Mouse (Mus musculus) limb, embryonic 12.5 days (tissue): ENCODE data around the gene Psg16. TPM values are rescaled to one million over a fixed set of nuclear protein-coding genes. Genes with fewer than 3 reads are reported as not detected.

ENCODE experiments used
- ATAC-seq: fragments of 200-750 bp; cut with Nextera tagmentation; 2 replicates; pipeline ENCODE4 v1.8.0; 2017; ENCODE audit warnings: low read depth, moderate TSS enrichment; ENCODE audit not compliant: insufficient number of reproducible peaks, insufficient read depth, low FRiP score, low TSS enrichment
- H3K27ac ChIP-seq: fragments of 300-500 bp; sonication (generic); 2 replicates; pipeline ENCODE4 v1.5.1; 2016; ENCODE audit warnings: mild to moderate bottlenecking, moderate library complexity
- H3K27me3 ChIP-seq: fragments of 300-500 bp; sonication (generic); 2 replicates; pipeline ENCODE4 v1.6.1; 2016; ENCODE audit warnings: mild to moderate bottlenecking, moderate library complexity
- H3K36me3 ChIP-seq: fragments of 300-500 bp; sonication (generic); 2 replicates; pipeline ENCODE4 v1.6.1; 2016; ENCODE audit warnings: mild to moderate bottlenecking, moderate library complexity
- H3K4me1 ChIP-seq: fragments of 300-500 bp; sonication (generic); replicated peaks from 2 replicates; pipeline ENCODE4 v1.6.1; 2016
- H3K4me2 ChIP-seq: fragments of 300-500 bp; sonication (generic); 2 replicates; pipeline ENCODE4 v1.6.1; 2016; ENCODE audit warnings: mild to moderate bottlenecking, moderate library complexity
- H3K4me3 ChIP-seq: fragments of 300-500 bp; sonication (generic); replicated peaks from 2 replicates; pipeline ENCODE4 v1.5.1; 2016; ENCODE audit warnings: mild to moderate bottlenecking
- H3K9ac ChIP-seq: fragments of 300-500 bp; sonication (generic); replicated peaks from 2 replicates; pipeline ENCODE4 v1.6.1; 2016; ENCODE audit warnings: mild to moderate bottlenecking, moderate library complexity
- H3K9me3 ChIP-seq: fragments of 300-500 bp; sonication (generic); 2 replicates; pipeline ENCODE4 v1.6.1; 2016; ENCODE audit warnings: mild to moderate bottlenecking, moderate library complexity
- WGBS: fragments of 180-500 bp; shearing (Covaris S2); methylation state at CpG from one replicate; pipeline ENCODE4 v1.1.7; 2016; 5-methylcytosine and 5-hydroxymethylcytosine counted together
- polyA plus RNA-seq: library from polyadenylated mRNA; unstranded; fragments of >200 nt; fragmentation: Nextera tagmentation; extraction: Ambion mirVana; gene quantifications from 2 replicates; pipeline ENCODE4 v1.2.1, GENCODE M21; 2016

Gene Psg16
- polyA plus RNA-seq, 1 experiment from 2014 or later: 0.14 TPM

DNA sequence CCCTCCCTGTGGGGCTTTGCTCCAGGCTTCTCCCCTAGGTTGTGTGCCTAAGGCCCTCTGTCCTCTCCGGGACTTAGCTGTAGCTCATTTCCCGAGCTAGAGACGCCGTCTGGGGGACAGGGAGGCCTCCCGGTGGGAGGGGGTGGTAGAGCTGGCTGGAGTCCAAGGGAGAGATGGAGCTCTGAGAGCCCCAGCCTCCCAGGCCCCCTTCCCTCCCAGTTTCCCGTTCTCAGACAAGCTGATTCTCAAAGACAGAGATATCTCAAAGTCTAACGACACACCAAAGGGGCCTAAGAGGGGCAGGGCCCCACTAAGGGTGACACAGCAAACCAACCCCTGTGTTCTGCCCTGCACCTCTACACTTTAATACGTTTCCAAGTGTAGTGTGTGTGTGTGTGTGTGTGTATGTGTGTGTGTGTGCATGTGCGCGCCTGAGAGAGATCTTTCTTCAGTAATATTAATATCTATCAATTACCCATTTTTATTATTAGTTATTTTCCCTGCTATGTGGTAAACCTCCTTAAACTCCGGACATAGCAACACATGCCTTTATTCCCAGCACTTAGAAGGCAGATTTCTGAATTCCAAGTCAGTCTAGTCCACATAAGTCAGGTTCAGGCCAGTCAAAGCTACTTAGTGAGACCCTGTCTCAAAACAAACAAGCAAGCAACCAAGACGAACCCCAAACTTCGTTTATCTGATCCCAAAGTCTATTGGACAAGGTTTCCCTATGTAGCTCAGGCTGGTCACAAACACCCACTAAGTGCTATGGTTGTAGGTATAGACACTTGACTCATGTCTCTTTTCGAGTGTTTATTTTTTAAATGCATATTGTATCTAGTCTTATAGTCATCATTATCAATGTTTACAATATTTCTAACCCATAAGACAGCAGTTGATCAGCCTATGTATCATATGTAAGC, 17.0 kb upstream of the Psg16 start:
- Histone ChIP-seq H3K36me3 (peaks cover 21% of the 10 kb centered on the region), H3K4me2 (peak overlapping the region; percentile 87), H3K27me3 (no peaks in the 10 kb centered on the region), H3K9me3 (no peaks in the 10 kb centered on the region), H3K4me3 (peak overlapping the region; percentile 49), H3K9ac (peak overlapping the region; percentile 54), H3K4me1 (peaks cover 62% of the 10 kb centered on the region), H3K27ac (peak overlapping the region; percentile 91)
- WGBS: 33% methylated on average over 14 of the region's 14 CpGs
- ATAC-seq: no peak

DNA sequence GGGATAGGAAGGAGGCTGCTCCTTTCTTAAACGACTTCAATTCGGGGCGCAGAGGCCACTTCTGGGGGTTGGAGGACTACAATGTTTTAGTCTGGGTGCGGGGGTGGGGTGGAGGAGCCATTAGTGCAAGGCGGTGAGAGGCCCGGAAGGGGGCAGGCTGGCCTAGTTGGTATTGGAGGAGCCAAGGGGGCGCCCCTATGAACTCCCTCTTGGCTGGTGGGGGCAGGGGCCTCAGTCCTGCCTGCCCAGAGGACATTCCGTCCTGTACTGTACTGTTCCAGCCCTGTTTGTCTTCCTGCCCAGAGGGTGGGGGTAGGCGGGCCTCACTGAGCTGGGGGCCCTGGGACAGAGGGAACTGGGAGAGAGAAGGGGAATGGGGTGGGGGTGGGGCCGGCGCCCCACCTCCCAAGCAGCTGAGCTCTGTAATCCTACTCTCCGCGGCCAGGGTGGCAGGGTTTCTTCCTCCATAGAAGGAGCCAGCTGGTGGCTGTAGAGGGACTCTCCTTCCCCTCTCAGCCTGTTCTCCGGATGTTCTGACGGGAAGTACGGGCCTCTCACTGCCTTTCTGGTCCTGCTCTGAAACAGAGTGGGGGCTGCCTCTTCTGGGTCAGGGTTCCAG, 15.7 kb upstream of the Psg16 start:
- peak; percentile 78 for ATAC-seq
- peak overlapping the region; percentile 93 for H3K27ac ChIP-seq
- H3K9me3 ChIP-seq: no peaks in the 10 kb centered on the region
- H3K4me3 ChIP-seq: peak overlapping the region; percentile 16
- H3K9ac ChIP-seq: peak overlapping the region; percentile 44; the same call in 1 of the 2 replicates
- H3K27me3 ChIP-seq: no peaks in the 10 kb centered on the region
- H3K36me3 ChIP-seq: peaks cover 15% of the 10 kb centered on the region
- WGBS: 2% methylated on average over 16 of the region's 16 CpGs
- H3K4me1 ChIP-seq: peaks cover 69% of the 10 kb centered on the region
- peak overlapping the region; percentile 47 for H3K4me2 ChIP-seq

DNA sequence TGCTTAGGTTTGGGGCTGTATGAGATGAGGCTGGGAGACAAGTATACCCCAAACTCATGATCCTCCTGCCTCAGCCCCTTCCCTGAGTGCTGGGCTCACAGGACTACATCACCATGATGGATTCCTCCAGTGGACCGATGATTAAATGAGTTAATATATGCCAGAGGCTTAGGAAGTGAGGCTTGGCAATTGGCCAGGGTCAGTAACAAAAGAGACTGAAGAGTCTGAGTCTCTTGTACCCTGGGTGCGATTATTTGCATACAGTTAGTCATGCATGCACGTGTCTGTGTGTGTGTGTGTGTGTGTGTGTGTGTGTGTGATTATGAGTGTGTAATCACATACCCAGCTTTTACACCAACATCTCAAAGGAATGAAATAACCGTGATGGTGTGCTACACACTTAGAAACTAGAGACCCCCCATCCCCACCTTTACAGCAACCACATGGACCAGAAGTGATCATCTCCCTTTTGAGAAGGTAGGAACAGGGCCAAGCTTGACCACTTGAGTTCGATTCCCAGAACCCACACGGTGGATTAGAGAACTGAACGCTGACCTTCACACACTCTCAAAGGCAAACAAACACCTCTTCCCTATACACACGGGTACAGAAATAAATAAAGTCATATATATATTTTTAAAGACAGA, 14.9 kb upstream of the Psg16 start:
- no peak overlapping the region for H3K9ac ChIP-seq
- peaks cover 69% of the 10 kb centered on the region for H3K4me1 ChIP-seq
- 63% methylated on average over 8 of the region's 8 CpGs for WGBS
- no peak for ATAC-seq
- H3K27me3 ChIP-seq: no peaks in the 10 kb centered on the region
- peaks cover 8% of the 10 kb centered on the region for H3K36me3 ChIP-seq
- H3K27ac ChIP-seq: peak overlapping the region; percentile 93
- peak overlapping the region; percentile 16; the same call in 1 of the 2 replicates for H3K4me3 ChIP-seq
- no peaks in the 10 kb centered on the region for H3K9me3 ChIP-seq
- peak overlapping the region; percentile 78 for H3K4me2 ChIP-seq

DNA sequence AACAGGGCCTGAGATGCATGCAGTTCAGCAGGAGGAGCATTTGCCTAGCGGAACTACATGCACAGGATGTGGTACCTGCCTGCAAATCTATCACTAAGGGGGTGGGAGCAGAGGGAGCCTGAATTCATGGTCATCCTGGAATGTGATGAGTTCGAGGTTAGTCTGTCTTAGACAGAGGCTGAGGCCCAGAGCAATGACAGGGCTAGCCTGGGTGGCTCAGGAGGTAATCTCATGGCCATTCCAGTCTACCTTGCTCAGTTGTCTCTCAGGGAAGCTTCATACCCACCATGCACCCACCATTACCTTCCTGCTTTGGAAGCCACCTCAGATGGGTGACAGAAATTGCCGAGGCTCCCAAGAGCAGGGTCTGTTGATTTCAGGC, 14.4 kb upstream of the Psg16 start:
- H3K4me1 ChIP-seq: peaks cover 69% of the 10 kb centered on the region
- H3K4me2 ChIP-seq: peak overlapping the region; percentile 78
- peak overlapping the region; percentile 17; the same call in 1 of the 2 replicates for H3K4me3 ChIP-seq

DNA sequence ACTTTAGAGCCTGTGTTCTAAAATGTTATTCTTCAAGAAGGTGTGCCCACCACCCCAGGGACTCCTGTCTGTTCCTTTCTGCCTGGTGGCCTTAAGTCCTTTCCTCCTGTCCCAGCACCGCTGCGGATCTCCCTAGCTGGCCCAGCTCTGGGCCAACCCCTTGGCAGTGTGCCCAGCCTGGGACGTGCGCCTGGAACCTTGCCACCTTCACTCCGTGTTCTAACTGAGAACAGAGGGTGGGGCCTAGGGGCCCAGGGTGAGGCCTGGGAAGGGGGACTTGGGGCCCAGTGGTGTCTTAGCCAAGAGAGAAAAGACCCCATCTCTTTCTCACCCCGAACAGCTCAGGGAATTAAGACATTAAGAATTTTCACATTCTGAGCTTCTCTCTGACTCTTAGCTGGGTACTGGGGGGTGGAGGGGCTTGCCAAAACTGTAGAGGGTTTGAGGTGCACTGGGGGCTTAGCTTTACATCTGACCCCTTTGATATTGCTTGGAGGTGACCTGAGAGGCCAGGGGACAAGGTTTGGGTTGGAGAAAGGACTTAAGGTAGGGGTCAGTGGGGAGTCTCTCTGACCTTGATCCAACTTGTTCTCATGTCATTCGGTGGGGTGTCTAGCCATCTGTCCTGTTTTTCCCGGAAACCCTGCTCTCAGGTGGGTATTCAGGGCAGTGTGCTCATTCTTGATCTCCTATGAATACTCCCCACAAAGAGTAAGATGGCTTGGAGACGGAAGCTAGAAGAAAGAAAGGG, 13.6 kb upstream of the Psg16 start:
- WGBS: 48% methylated on average over 9 of the region's 9 CpGs
- peaks cover 69% of the 10 kb centered on the region for H3K4me1 ChIP-seq
- no peak overlapping the region; the same call in 1 of the 2 replicates for H3K9ac ChIP-seq
- H3K27ac ChIP-seq: peak overlapping the region; percentile 93
- H3K9me3 ChIP-seq: no peaks in the 10 kb centered on the region
- H3K4me2 ChIP-seq: peak overlapping the region; percentile 78
- ATAC-seq: no peak
- no peaks in the 10 kb centered on the region for H3K36me3 ChIP-seq
- peak overlapping the region; percentile 17 for H3K4me3 ChIP-seq
- H3K27me3 ChIP-seq: no peaks in the 10 kb centered on the region

More for the DNA sequence above, 14.4 kb upstream of the Psg16 start:
- WGBS: 91% methylated on average over 3 of the region's 3 CpGs
- peaks cover 3% of the 10 kb centered on the region for H3K36me3 ChIP-seq
- H3K9ac ChIP-seq: no peak overlapping the region
- no peak for ATAC-seq
- H3K27ac ChIP-seq: peak overlapping the region; percentile 93
- H3K27me3 ChIP-seq: no peaks in the 10 kb centered on the region
- H3K9me3 ChIP-seq: no peaks in the 10 kb centered on the region

DNA sequence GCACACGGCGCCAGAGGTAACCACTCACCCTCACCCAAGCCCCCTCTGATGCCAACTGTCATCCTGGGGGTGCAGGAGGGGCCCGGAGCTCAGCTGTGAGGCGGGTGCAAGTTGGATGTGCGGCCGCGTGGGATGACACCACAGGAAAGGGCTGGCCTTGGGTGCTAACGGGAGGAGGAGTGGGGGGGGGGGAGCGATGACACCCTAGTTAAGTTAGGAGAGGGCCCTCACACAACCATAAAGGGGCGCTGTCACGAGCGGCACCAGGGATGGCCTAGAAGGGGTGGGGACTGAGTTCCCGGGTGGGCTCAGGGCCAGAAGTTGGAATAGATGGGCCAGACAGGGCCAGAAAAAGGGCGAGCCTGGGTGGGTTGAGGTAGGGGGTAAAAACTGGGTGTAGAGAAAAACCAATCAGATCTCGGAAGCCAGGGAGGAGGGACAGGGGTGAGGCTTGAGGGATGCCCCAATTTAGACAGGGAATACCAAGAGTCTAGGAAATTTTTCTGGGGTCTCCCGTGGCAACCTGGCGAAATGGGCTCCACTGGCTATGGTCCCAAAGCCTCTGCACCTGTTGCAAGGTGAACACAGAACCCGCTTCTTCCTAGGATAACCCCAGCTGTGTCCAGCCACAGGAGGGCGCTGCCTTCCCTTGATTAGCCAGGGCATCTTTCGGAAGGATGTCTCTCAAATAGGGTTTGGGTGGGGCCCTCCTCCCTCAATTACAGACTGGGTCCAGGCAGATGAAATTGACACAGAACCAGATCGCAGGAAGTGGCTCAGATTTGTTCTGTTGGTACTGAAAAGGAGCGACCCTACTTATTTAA, 12.8 kb upstream of the Psg16 start:
- H3K4me3 ChIP-seq: peak overlapping the region; percentile 54
- no peaks in the 10 kb centered on the region for H3K27me3 ChIP-seq
- H3K9ac ChIP-seq: peak overlapping the region; percentile 69; the same call in 1 of the 2 replicates
- H3K4me1 ChIP-seq: peaks cover 64% of the 10 kb centered on the region
- WGBS: 83% methylated on average over 22 of the region's 22 CpGs
- peak overlapping the region; percentile 78 for H3K4me2 ChIP-seq
- no peaks in the 10 kb centered on the region for H3K36me3 ChIP-seq
- H3K9me3 ChIP-seq: no peaks in the 10 kb centered on the region
- no peak for ATAC-seq
- H3K27ac ChIP-seq: peak overlapping the region; percentile 93

DNA sequence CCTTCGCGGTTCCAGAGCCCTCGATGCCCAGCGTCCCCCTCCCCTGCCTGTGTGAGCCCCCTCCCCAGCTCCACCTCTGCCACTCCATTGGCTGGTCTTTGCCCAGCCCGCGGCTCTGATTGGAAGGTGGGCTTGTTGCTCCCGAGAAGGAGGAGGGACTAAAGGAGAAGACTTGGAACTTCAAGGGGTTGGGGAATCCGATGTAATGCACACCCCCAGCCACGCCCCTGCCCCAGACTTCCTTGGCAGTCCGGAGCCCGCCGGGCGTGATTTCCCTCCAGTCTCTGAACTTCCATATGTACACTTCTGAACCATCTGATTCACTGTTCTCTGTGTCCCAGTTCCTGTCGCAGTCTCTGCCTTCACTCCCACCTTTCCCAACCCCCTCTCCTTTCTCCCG, 11.5 kb upstream of the Psg16 start, which contains the start of gene Hif3a:
Gene Hif3a, minus strand, starts transcription at position 39 of the 400 bp plus-strand sequence.
- Histone ChIP-seq H3K4me2 (peak within 1 kb of the TSS; percentile 78), H3K36me3 (no peaks in the 10 kb centered on the region), H3K27me3 (no peaks in the 10 kb centered on the region), H3K9ac (peak within 1 kb of the TSS; percentile 69), H3K4me3 (peak within 1 kb of the TSS; percentile 54), H3K4me1 (peaks cover 51% of the 10 kb centered on the region), H3K9me3 (no peaks in the 10 kb centered on the region), H3K27ac (peak within 1 kb of the TSS; percentile 37; the same call in 1 of the 2 replicates)
- WGBS: under 1% methylated on average over 15 of the region's 15 CpGs
- ATAC-seq: peak; percentile 83

DNA sequence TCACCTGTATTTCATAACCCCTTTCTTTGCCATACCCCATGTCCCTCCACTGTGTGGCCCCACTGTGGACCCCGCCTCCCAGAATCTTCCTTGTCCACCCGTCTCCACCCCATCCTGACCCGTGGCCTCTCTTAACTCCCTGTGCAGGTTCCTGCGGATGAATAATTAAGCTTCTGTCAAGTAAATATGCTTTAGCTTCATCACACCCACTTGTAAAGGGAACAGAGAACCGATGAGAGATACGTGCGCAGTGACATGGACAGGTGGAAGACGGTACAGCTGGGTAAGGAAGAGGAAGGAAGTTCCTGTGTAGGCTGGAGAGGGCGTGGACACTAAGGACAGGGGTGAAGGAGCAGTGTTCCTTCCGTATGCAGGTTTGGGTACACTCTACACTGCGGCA, 11.0 kb upstream of the Psg16 start:
- Histone ChIP-seq H3K9ac (peak overlapping the region; percentile 45; the same call in 1 of the 2 replicates), H3K9me3 (no peaks in the 10 kb centered on the region), H3K27me3 (no peaks in the 10 kb centered on the region), H3K4me2 (peak overlapping the region; percentile 78), H3K36me3 (no peaks in the 10 kb centered on the region), H3K4me1 (peaks cover 47% of the 10 kb centered on the region), H3K27ac (no peak overlapping the region), H3K4me3 (peak overlapping the region; percentile 54)
- ATAC-seq: no peak; the same call in 1 of the 2 replicates
- 21% methylated on average over 11 of the region's 11 CpGs for WGBS

DNA sequence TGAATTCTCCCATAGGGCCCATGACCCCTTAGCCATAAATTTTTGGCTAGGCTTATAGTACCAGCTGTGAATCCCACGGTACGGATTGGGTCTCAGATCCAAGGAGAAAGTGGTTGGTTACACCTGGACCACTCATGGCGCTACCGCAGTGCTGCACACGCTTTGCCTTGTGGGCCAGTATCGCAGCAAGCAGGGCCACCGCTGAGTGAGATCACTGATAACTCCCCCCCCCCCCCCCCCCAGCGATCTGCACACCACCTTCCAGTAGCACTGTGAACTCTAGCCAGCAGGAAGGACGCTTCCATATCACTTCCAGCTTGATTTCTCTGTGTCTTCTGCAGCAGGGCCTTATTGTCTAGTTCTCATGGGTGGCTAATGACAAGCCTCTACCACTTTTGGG, 8.2 kb upstream of the Psg16 start:
- ATAC-seq: no peak
- Histone ChIP-seq H3K4me2 (no peak overlapping the region), H3K27me3 (no peaks in the 10 kb centered on the region), H3K4me3 (no peak overlapping the region), H3K9ac (no peak overlapping the region), H3K36me3 (no peaks in the 10 kb centered on the region), H3K9me3 (no peaks in the 10 kb centered on the region), H3K27ac (no peak overlapping the region), H3K4me1 (peaks cover 20% of the 10 kb centered on the region)
- 84% methylated on average over 9 of the region's 9 CpGs for WGBS

DNA sequence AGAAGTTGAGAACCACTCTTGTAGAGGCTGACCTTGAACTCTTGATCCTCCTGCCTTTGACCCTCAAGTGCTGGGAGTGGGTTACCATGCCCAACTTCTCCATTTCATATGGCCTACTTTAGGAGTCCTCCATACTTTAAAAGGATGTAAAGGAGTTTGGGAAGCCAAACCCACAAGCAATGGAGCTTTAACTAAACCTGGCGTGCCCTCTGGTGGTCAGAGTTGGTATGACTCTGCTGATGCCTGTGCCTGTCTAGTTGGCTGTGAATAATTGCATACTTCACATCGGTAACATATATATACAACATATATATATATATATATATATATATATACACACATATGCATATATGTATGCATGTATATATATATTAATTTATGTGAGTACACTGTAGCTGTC, 7.4 kb upstream of the Psg16 start:
- Histone ChIP-seq H3K4me2 (no peak overlapping the region), H3K4me1 (peaks cover 12% of the 10 kb centered on the region), H3K27me3 (no peaks in the 10 kb centered on the region), H3K4me3 (no peak overlapping the region), H3K36me3 (no peaks in the 10 kb centered on the region), H3K9me3 (no peaks in the 10 kb centered on the region), H3K27ac (no peak overlapping the region), H3K9ac (no peak overlapping the region)
- ATAC-seq: no peak
- 21% methylated on average over 2 of the region's 2 CpGs for WGBS
